Mouse (Mus musculus): ENCODE measurements around the gene Mbd5.

Gene Mbd5

DNA sequence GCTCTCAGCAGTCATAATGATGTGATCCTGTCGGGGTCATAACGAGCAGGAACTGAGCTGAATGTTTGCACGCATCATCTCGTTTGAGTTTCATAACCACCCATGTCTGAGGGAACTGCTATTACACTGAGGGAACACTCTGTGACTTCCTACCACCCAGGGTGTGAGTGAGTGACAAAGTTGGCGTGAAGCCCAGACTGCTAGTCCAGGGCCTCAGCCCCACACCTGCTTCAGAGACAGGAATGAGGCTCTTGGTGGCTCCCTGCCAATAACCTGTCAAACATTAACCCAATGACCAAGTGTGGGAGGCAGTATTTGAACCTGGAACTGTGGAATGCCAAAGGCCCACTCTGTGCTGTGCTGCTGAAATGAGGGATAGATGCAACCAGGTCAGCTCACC is 400.5 kb downstream of the Mbd5 start:
- peak; percentile 32 for DNase-seq (ENCODE audit: low spot score)

DNA sequence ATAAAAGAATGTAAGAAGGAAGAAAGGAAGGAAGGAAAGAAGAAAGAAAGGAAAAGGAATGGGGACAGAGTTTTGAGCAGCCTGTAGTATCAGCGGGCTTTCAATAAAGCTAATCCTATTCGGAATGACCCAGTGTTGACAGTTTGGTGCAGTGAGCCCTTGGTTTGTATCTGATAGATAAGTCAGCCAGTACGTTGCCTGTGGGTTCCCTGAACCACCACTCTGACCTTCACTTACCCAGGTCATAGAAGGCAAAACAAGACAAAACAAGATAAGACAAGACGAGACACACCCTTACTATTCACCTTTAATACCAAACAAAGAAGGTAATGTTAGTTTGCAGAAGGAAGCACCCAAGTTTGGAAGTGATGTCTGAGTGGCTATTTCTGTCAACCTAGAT is 401.5 kb downstream of the Mbd5 start:
- no peak for DNase-seq (ENCODE audit: low spot score)

DNA sequence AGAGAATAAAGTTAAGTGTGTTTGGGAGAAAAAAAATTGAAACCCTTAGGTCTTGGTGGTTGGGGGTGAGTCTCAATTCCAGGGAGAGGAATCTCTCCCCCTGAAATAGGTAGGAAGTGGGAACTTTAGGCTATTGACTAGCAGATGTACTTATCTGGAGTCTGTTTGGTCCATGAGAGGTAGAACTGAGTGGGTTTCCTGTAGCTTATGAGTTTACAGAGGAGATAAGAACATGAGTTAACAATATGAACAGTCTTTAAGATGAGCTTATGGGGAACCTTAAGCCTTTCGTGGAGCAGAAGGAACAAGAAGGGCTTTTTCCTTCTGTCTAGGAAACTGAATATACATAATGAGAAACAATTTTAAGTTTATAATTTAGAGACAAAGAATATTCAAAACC is 404.8 kb downstream of the Mbd5 start:
- DNase-seq (ENCODE audit: low spot score) = no peak

DNA sequence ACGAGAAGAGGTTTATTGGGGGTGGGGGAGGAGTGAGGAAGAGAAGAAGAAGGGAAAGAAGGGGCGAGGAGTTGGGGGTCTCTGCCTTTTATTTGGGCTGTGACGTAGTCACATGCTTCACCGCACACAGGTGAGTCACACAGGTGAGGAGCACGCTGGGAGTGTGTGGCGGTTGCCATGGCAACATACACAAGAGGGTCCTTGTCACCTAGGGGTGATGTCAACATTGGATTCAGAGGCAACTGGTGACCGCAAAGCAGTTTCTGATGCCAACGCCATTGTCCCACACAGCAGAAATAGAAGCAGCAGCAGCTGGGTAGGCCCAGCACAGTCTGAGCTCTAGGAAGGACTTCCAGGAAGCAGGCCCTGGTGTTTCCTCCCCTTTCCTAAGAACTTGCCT is 406.6 kb downstream of the Mbd5 start:
- DNase-seq (ENCODE audit: low spot score) = no peak

DNA sequence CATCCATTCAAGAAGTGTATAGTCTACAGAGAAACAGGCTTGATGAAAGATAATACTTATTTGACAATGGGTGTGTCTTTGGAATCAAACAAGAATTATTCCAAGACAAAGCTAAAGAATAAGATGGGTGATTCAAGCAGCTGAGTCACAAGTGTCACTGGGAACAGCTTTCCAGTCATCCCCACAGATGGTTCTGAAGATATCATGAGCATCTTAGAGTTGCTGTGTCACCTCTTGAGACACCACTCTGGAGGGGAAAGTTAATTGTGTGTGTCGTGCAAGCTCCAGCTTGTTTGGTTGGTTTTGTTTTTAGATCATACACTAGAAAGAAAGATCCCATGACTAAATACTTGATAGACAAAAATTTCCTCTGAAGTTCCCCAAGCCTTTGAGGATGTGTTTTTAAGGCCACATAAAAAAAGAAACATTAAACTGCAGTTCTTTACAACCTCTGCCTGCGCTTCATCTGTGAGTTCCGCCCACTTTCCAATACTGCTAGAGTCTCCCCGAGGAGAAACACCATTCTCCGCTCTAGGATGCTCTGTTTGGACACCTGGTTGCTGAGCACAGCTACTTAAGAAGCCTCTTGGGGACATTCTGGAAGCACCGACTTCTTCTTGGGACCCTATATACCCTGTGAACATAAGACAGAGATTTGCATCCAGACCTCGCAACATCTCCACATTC is 409.0 kb downstream of the Mbd5 start:
- no peak for DNase-seq (ENCODE audit: low spot score)

DNA sequence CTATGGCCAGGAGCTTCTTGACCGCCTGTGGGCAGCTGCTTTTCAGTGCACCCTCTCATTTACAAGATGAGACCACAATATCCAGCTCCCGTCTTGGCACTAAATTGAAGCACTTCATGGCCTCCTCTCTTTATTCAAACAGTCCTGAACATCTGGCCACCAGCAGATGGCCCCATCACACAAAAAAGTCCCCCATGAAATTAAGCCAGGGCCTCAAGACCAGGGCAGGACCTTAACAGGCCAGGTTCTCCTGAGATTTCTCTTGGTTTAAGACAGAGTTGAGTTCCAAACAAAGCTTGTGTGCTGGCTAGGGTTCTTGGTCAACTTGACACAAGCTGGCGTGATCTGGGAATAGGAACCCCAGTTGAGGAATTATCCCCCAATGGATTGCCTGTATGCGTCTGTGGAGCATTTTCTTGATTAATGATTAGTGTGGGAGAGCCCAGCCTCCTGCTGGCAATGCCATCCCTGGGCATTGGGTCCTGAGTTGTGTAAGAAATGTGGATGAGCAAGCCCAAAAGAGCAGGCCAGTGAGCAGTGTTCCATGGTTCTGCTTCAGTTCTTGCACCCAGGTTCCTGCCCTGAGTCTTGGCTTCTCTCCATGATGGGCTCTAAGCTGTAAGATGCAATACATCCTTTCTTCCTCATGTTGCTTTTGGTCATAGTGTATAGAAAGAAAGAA is 409.7 kb downstream of the Mbd5 start:
- DNase-seq (ENCODE audit: low spot score) = peak; percentile 55

DNA sequence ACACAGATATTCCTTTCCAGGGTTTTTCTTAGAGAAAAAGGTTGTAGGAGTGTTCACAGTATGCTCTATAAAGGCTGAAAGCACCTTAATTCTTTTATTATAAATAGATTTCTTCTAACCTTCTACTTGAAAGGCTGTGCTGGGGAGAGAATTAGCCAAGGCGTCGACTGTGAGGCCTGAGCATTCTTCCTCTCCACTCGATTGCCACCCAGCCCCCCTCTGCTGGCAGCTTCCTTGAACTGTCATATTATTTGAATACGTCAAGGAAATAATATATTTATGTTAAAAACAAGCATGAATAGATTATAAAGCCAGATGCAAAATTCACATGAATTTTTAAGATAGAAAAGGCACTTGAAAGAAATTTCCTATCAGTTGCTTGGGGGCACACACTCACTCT is 410.4 kb downstream of the Mbd5 start:
- DNase-seq (ENCODE audit: low spot score) = no peak

DNA sequence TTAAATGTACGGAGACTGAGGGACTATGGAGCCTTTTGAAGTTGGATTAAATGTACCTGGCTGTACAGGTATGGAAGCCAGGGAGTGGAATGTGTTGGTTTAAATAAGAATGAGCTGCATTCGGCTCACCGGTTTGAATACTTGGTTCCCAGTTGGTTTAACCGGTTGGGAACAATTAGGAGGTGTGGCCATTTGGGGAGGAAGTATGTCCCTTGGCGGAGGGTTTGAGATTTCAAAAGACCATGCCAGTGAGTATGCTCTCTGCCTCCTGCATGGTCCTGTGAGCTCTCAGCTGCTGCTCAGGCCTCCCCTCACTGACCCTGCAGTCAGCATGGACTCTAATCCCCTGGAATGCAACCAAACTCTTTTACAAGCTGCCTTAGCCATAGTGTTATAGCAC is 415.2 kb downstream of the Mbd5 start:
- no peak for DNase-seq (ENCODE audit: low spot score)

DNA sequence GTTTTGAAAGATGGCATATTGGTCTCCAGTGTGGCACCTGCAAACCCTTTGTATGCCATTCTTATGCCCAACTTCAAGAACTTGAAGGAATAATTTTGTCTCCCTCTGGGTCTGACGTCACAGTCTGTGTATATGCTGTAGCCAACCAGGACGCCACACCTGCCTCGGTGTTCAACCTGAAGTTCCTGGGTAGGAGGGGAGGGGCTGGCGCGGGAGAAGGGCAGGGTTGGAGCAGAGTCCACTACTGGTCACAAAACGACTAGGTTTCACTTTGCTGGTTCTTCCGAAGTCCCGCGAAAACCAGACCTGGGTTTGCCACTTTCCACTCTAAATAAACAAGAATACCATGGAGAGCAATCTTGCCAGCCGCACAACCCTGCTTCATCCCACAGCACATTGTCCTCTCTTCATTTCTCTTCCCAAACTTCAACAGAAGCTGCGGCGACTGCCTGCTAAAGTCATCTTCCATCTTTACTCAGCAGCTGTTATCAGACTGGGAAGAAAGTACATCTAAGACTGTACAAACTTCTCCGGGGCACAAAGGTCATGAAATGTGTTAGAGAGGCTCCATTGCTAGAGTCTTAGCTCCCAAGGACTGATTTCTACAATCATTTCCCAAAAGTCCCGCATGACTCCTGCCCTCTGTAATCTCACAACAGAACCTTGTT is 417.7 kb downstream of the Mbd5 start:
- no peak for DNase-seq (ENCODE audit: low spot score)

- DNase-seq (ENCODE audit: low spot score) = no peak
Measured at GRCm38 (mm10) chr2:49367546-49367917, 418.2 kb downstream of the Mbd5 start.

GRCm38 (mm10) chr2:49371632-49372031 is 422.3 kb downstream of the Mbd5 start:
- DNase-seq (ENCODE audit: low spot score) = no peak

- peak; percentile 22 for DNase-seq (ENCODE audit: low spot score)
Measured at GRCm38 (mm10) chr2:49372586-49372985, 423.3 kb downstream of the Mbd5 start.
